In genomic region chr19:47461838-47462237, GRCm38 (mm10) we compare ENCODE assay signal across 10 mouse cellular contexts. TPM values are rescaled to one million over a fixed set of nuclear protein-coding genes. Genes with fewer than 3 reads are reported as not detected.
DNase-seq lines count a peak whose midpoint lies in the region; ATAC-seq and TF ChIP-seq lines count a peak whose summit lies in the region.
"Had no signal": no experiment of that assay in that cellular context is flagged by ENCODE, and none has a peak within 500 bp of the region (broad histone marks: within the 10 kb centered on the region; RNA-seq: fewer than 3 reads in every experiment).

No protein-coding gene starts in this region.

- no peak for TF ChIP-seq POLR2A in lung, adult 2 months (IDR thresholded peaks at IDR 0.05; ENCODE audit: borderline replicate concordance, extremely low read depth, low read depth, low read length)

- H3K4me2 ChIP-seq in hindbrain, embryonic 13.5 days = peak overlapping the region; percentile 80
- H3K4me2 ChIP-seq in neural tube, embryonic 13.5 days = peak overlapping the region; percentile 90

- H3K4me1 ChIP-seq in lung, adult 2 months (ENCODE audit: control insufficient read depth, insufficient read depth, low read length) = peaks cover 35% of the 10 kb centered on the region
- H3K4me1 ChIP-seq in hindbrain, embryonic 13.5 days (replicated peaks) = peaks cover 68% of the 10 kb centered on the region
- peaks cover 75% of the 10 kb centered on the region for H3K4me1 ChIP-seq in neural tube, embryonic 13.5 days (replicated peaks)

- H3K27me3 ChIP-seq in hindbrain, embryonic 13.5 days = no peaks in the 10 kb centered on the region
- no peaks in the 10 kb centered on the region for H3K27me3 ChIP-seq in neural tube, embryonic 13.5 days

- 73% methylated on average over 3 of the region's 3 CpGs for WGBS in lung, adult 2 months
- WGBS in hindbrain, embryonic 13.5 days = 93% methylated on average over 3 of the region's 3 CpGs
- WGBS in neural tube, embryonic 13.5 days = 92% methylated on average over 3 of the region's 3 CpGs

- H3K9me3 ChIP-seq in hindbrain, embryonic 13.5 days = no peaks in the 10 kb centered on the region
- no peaks in the 10 kb centered on the region for H3K9me3 ChIP-seq in neural tube, embryonic 13.5 days

- peak; percentile 86 for DNase-seq in heart, adult 11 months
- no peak for DNase-seq in heart, postnatal 36 days
- DNase-seq in lung, adult 2 months = peak; percentile 5
- DNase-seq in lung, postnatal 14 days = no peak
- DNase-seq: kidney, adult 9 months; midbrain, embryonic 14.5 days had no signal

- no peak overlapping the region for H3K27ac ChIP-seq in hindbrain, embryonic 13.5 days
- no peak overlapping the region for H3K27ac ChIP-seq in neural tube, embryonic 13.5 days (replicated peaks)

- H3K4me3 ChIP-seq in lung, adult 2 months (replicated peaks; ENCODE audit: extremely low read depth, low read depth, low read length) = no peak overlapping the region
- H3K4me3 ChIP-seq in hindbrain, embryonic 13.5 days = no peak overlapping the region
- H3K4me3 ChIP-seq in neural tube, embryonic 13.5 days = no peak overlapping the region

- TF ChIP-seq CTCF in lung, adult 2 months (IDR thresholded peaks at IDR 0.05; ENCODE audit: insufficient read depth, low read length) = peak; percentile 9; the same call in 1 of the 2 replicates

- no peak for ATAC-seq in hindbrain, embryonic 13.5 days (ENCODE audit: low FRiP score)
- no peak for ATAC-seq in neural tube, embryonic 13.5 days (ENCODE audit: low read depth)
- ATAC-seq in megakaryocyte progenitor cell, adult 5-6 weeks (replicated peaks; ENCODE audit: poor library complexity) = no peak
- no peak for ATAC-seq in frontal cortex, adult (ENCODE audit: low TSS enrichment)

- no peak overlapping the region for H3K9ac ChIP-seq in hindbrain, embryonic 13.5 days
- no peak overlapping the region for H3K9ac ChIP-seq in neural tube, embryonic 13.5 days

- intact Hi-C loops in heart, postnatal 36 days (cut with DNase I) = loop anchor here (10.0 kb wide), 1 partner anchor 197 kb away; no protein-coding TSS in a partner anchor

- H3K36me3 ChIP-seq in hindbrain, embryonic 13.5 days = no peaks in the 10 kb centered on the region
- H3K36me3 ChIP-seq in neural tube, embryonic 13.5 days = no peaks in the 10 kb centered on the region

RNA-seq across cellular contexts. Expression of gene Sh3pxd2a, which starts 2.4 kb away (rescaled TPM):
- 10 to 100 TPM; 47.7 to 59.2 TPM for total RNA-seq in heart, postnatal 36 days (2021)
- 36.9 and 40.9 TPM in 2 replicates for polyA plus RNA-seq in lung, adult 2 months (2012; rRNA removed)
- 2.1 and 2.5 TPM in 2 replicates for polyA plus RNA-seq in hindbrain, embryonic 13.5 days (2015; fragmentation: Nextera tagmentation; extraction: Ambion mirVana)
- polyA plus RNA-seq in neural tube, embryonic 13.5 days (2015; fragmentation: Nextera tagmentation; extraction: Ambion mirVana) = 3.2 and 5.0 TPM in 2 replicates
- total RNA-seq in megakaryocyte progenitor cell, adult 5-6 weeks (2015) = 1.3 and 1.6 TPM in 2 replicates
- 1.1 and 1.4 TPM in 2 replicates for total RNA-seq in megakaryocyte progenitor cell, adult 5-6 weeks (2017)

Comparison
In these comparisons a context has a peak if more than half of its experiments do, and no peak if none do; other contexts are left out.
1. DNase-seq: peak in heart, adult 11 months (single experiment) and lung, adult 2 months (single experiment); none in heart, postnatal 36 days (0 of 2) and lung, postnatal 14 days (single experiment).